Mouse (Mus musculus) cortical plate, adult 2 months (tissue): ENCODE data around the gene Scn4b.

Source experiments
- CTCF ChIP-seq: fragments of 200-500 bp; IDR thresholded peaks from 2 replicates; pipeline ENCODE4 v1.5.1; 2011; ENCODE audit warnings: mild to moderate bottlenecking, control low read depth, low read length; ENCODE audit not compliant: insufficient read depth; ENCODE audit errors: extremely low read depth
- POLR2A ChIP-seq: fragments of 200-500 bp; IDR thresholded peaks from 2 replicates; pipeline ENCODE4 v1.6.1; 2011; ENCODE audit warnings: mild to moderate bottlenecking, low read length, control low read depth; ENCODE audit not compliant: insufficient read depth; ENCODE audit errors: extremely low read depth

DNA sequence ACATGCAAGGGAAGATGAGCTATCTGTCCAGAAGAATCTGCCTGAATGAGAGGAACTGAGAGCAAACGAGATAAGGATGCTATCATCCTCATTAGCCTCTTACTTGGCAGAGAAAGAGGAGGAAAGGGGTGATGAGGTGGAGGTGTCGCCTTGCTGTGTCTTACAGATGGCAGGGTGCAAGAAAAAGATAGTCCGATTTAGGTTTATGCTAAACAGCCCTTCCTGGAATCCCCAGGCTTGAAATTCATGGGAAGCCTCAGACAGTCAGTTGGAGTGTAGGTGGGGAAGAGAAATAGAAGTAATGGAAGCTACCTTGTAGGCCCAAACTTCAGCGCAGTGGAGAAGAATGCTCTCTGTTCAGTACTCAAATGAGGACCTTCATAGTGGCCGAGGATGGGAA lies 29.7 kb downstream of the Scn4b start:
- TF ChIP-seq CTCF (no peak), POLR2A (no peak)
